16 mouse cellular contexts compared by ENCODE assay signal in genomic region chr10:45783461-45784149, GRCm38 (mm10).
A peak's percentile ranks its signal among the peaks of the same experiment; 100 is the strongest.
DNase-seq lines count a peak whose midpoint lies in the region; ATAC-seq and TF ChIP-seq lines count a peak whose summit lies in the region.
"Had no signal": no experiment of that assay in that cellular context is flagged by ENCODE, and none has a peak within 500 bp of the region (broad histone marks: within the 10 kb centered on the region; RNA-seq: fewer than 3 reads in every experiment).

No protein-coding gene starts in this region.

- no peak overlapping the region for H3K4me3 ChIP-seq in hindbrain, embryonic 15.5 days
- H3K4me3 ChIP-seq in hindbrain, embryonic 12.5 days: no peak overlapping the region
- H3K4me3 ChIP-seq in midbrain, embryonic 15.5 days: no peak overlapping the region
- no peak overlapping the region for H3K4me3 ChIP-seq in kidney, embryonic 14.5 days (ENCODE audit: low read length)
- H3K4me3 ChIP-seq in lung, postnatal 0 days (ENCODE audit: low read depth, low read length): no peak overlapping the region
- H3K4me3 ChIP-seq: heart, embryonic 15.5 days; left cerebral cortex, adult 2 months; lung, embryonic 15.5 days had no signal

- no peaks in the 10 kb centered on the region for H3K36me3 ChIP-seq in hindbrain, embryonic 15.5 days
- no peaks in the 10 kb centered on the region for H3K36me3 ChIP-seq in hindbrain, embryonic 12.5 days
- H3K36me3 ChIP-seq in midbrain, embryonic 15.5 days (replicated peaks): no peaks in the 10 kb centered on the region
- no peaks in the 10 kb centered on the region for H3K36me3 ChIP-seq in kidney, embryonic 14.5 days (ENCODE audit: control insufficient read depth, insufficient read depth, low read length)
- H3K36me3 ChIP-seq in lung, postnatal 0 days (ENCODE audit: insufficient read depth, low read length): no peaks in the 10 kb centered on the region
- H3K36me3 ChIP-seq: G1E; heart, embryonic 15.5 days; lung, embryonic 15.5 days had no signal

- TF ChIP-seq EP300 in lung, postnatal 0 days (IDR thresholded peaks at IDR 0.05): no peak

- no peaks in the 10 kb centered on the region for H3K4me1 ChIP-seq in hindbrain, embryonic 15.5 days (replicated peaks)
- peaks cover 13% of the 10 kb centered on the region for H3K4me1 ChIP-seq in hindbrain, embryonic 12.5 days
- H3K4me1 ChIP-seq in midbrain, embryonic 15.5 days: 0 out of 2 replicates have a peak, but pooled peaks cover 11% of the 10 kb centered on the region
- H3K4me1 ChIP-seq in kidney, embryonic 14.5 days (ENCODE audit: control insufficient read depth, insufficient read depth, low read length): no peaks in the 10 kb centered on the region
- no peaks in the 10 kb centered on the region for H3K4me1 ChIP-seq in lung, postnatal 0 days (ENCODE audit: insufficient read depth, low read depth, low read length)

- no peak for TF ChIP-seq CTCF in lung, postnatal 0 days (IDR thresholded peaks at IDR 0.05)

- H3K27me3 ChIP-seq in hindbrain, embryonic 15.5 days: no peaks in the 10 kb centered on the region
- no peaks in the 10 kb centered on the region for H3K27me3 ChIP-seq in hindbrain, embryonic 12.5 days
- no peaks in the 10 kb centered on the region for H3K27me3 ChIP-seq in midbrain, embryonic 15.5 days (replicated peaks)
- no peaks in the 10 kb centered on the region for H3K27me3 ChIP-seq in kidney, embryonic 14.5 days (ENCODE audit: control insufficient read depth, insufficient read depth, low read length)
- no peaks in the 10 kb centered on the region for H3K27me3 ChIP-seq in lung, postnatal 0 days (replicated peaks; ENCODE audit: insufficient read depth, low read length)
- H3K27me3 ChIP-seq: heart, embryonic 15.5 days; lung, embryonic 15.5 days had no signal

- H3K9me3 ChIP-seq in hindbrain, embryonic 15.5 days: no peaks in the 10 kb centered on the region
- no peaks in the 10 kb centered on the region for H3K9me3 ChIP-seq in hindbrain, embryonic 12.5 days (replicated peaks)
- no peaks in the 10 kb centered on the region for H3K9me3 ChIP-seq in midbrain, embryonic 15.5 days
- H3K9me3 ChIP-seq in kidney, embryonic 14.5 days (ENCODE audit: control insufficient read depth, low read length): no peaks in the 10 kb centered on the region
- H3K9me3 ChIP-seq in lung, postnatal 0 days (ENCODE audit: low read length): no peaks in the 10 kb centered on the region
- H3K9me3 ChIP-seq: G1E; heart, embryonic 15.5 days; lung, embryonic 15.5 days had no signal

- H3K9ac ChIP-seq in hindbrain, embryonic 15.5 days: no peak overlapping the region
- no peak overlapping the region for H3K9ac ChIP-seq in hindbrain, embryonic 12.5 days
- no peak overlapping the region for H3K9ac ChIP-seq in midbrain, embryonic 15.5 days
- no peak overlapping the region for H3K9ac ChIP-seq in kidney, embryonic 14.5 days (ENCODE audit: low read depth, low read length)
- no peak overlapping the region for H3K9ac ChIP-seq in lung, postnatal 0 days (replicated peaks; ENCODE audit: low read depth)
- H3K9ac ChIP-seq: heart, embryonic 15.5 days; lung, embryonic 15.5 days had no signal

- H3K4me2 ChIP-seq in hindbrain, embryonic 15.5 days: no peak overlapping the region
- no peak overlapping the region for H3K4me2 ChIP-seq in hindbrain, embryonic 12.5 days (replicated peaks)
- H3K4me2 ChIP-seq in midbrain, embryonic 15.5 days: no peak overlapping the region
- no peak overlapping the region for H3K4me2 ChIP-seq in kidney, embryonic 14.5 days (replicated peaks; ENCODE audit: low read depth, low read length)
- no peak overlapping the region for H3K4me2 ChIP-seq in lung, postnatal 0 days (replicated peaks; ENCODE audit: low read depth, low read length)
- H3K4me2 ChIP-seq: heart, embryonic 15.5 days; lung, embryonic 15.5 days had no signal

- peak; percentile 83 for DNase-seq in embryo, embryonic 10.5 days (ENCODE audit: low spot score)
- peak; percentile 71 for DNase-seq in hindlimb bud, embryonic 11.5 days (ENCODE audit: extremely low spot score, low read depth, low spot score)
- DNase-seq in lung, postnatal 0 days (ENCODE audit: low spot score): no peak
- DNase-seq: adrenal gland, adult 8-10 months; cerebellum, adult 9-10 months; retina, postnatal 1 day; thymus, adult 18-20 months had no signal

- ATAC-seq in hindbrain, embryonic 15.5 days (ENCODE audit: low FRiP score, low read depth): peak; percentile 30; the same call in 1 of the 2 replicates
- no peak for ATAC-seq in hindbrain, embryonic 12.5 days (ENCODE audit: low FRiP score)
- peak; percentile 27; the same call in 1 of the 2 replicates for ATAC-seq in midbrain, embryonic 15.5 days (replicated peaks)
- ATAC-seq in erythroblast, adult 5-6 weeks (replicated peaks; ENCODE audit: low FRiP score, poor library complexity, severe bottlenecking): no peak
- no peak for ATAC-seq in kidney, embryonic 14.5 days (ENCODE audit: low FRiP score, low TSS enrichment)
- ATAC-seq in lung, postnatal 0 days: no peak

- 16% methylated on average over 11 of the region's 11 CpGs for WGBS in hindbrain, embryonic 15.5 days
- WGBS in hindbrain, embryonic 12.5 days: 19% methylated on average over 11 of the region's 11 CpGs
- WGBS in midbrain, embryonic 15.5 days: 14% methylated on average over 11 of the region's 11 CpGs
- WGBS in kidney, embryonic 14.5 days: 40% methylated on average over 11 of the region's 11 CpGs
- WGBS in lung, postnatal 0 days: 37% methylated on average over 11 of the region's 11 CpGs

- H3K27ac ChIP-seq in hindbrain, embryonic 15.5 days (replicated peaks): no peak overlapping the region
- no peak overlapping the region for H3K27ac ChIP-seq in hindbrain, embryonic 12.5 days
- H3K27ac ChIP-seq in midbrain, embryonic 15.5 days: no peak overlapping the region
- H3K27ac ChIP-seq in kidney, embryonic 14.5 days (ENCODE audit: low read depth, low read length): no peak overlapping the region
- no peak overlapping the region for H3K27ac ChIP-seq in lung, postnatal 0 days (ENCODE audit: low read length)
- H3K27ac ChIP-seq: heart, embryonic 15.5 days; left cerebral cortex, adult 2 months; lung, embryonic 15.5 days had no signal

Comparison
In these comparisons a context has a peak if more than half of its experiments do, and no peak if none do; other contexts are left out.
1. ATAC-seq: peak in hindbrain, embryonic 15.5 days (single experiment) and midbrain, embryonic 15.5 days (single experiment); none in hindbrain, embryonic 12.5 days (single experiment), erythroblast, adult 5-6 weeks (single experiment), kidney, embryonic 14.5 days (single experiment) and lung, postnatal 0 days (single experiment).